Mouse (Mus musculus): ENCODE results near the gene Tceal8.
A peak's percentile ranks its signal among the peaks of the same experiment; 100 is the strongest.

Gene Tceal8

DNA sequence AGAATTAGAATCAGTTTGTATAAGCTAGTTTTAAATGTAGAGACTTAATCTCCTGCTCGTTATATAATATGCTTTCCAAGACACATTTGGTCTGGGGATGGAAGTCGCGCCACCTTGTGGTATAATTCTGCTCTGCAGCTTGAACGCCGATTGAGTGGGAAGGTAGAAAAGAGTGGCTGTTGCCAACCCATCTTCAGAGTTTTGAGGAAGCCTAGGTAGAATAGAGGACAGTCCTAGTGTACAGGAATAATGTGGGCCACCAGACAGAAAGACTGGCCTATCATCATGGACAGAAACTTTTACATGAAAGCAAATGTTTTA lies 44.4 kb downstream of the Tceal8 start:
- DNase-seq (ENCODE audit: low read depth, low spot score) = peak; percentile 60

DNA sequence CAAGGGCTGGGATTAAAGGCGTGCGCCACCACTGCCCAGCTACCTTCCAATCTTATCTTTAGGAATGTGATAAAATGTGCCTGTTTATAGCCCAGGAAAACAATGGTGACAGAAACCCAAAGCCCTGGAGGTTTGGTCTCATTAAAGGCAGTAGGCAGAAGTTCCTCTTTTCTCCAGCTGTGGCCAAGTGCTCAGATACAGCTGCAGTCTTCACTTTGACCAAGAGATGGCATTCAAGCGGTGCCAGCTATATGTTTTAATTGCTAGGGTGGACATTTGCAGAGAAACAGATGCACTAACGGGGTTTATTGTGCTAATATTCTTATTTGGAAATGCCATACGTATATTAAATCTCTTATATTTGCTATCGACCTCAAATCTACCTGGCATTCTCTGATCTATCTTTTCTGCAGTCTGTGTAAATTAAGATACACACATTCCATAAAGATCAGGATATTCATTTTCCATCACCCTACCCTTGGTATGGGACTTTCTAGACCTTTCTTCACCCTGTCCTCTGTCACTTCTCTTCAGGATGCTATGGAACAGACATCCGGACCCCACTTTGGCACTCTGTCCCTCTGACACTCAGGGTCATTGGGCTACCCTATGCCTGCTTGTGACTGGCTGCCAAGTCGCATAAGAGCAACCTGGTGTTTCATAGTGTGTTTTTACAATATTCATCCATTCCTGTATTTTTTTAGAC lies 45.0 kb downstream of the Tceal8 start:
- no peak for DNase-seq (ENCODE audit: low read depth, low spot score)

Data from c-Kit-negative CD71-positive TER-119-positive erythroid progenitor cells, embryonic 14.5 days (primary cell).